Mouse (Mus musculus) kidney, embryonic 14.5 days (tissue): ENCODE results near the gene Nap1l4. TPM values are rescaled to one million over a fixed set of nuclear protein-coding genes. Genes with fewer than 3 reads are reported as not detected.

Experiments
- ATAC-seq: fragments of 200-750 bp; cut with Nextera tagmentation; 2 replicates; pipeline ENCODE4 v1.8.0; 2017; ENCODE audit warnings: moderate number of reproducible peaks, mild to moderate bottlenecking, moderate TSS enrichment, moderate library complexity; ENCODE audit not compliant: low FRiP score, low TSS enrichment
- H3K27ac ChIP-seq: fragments of 300-500 bp; sonication (generic); 2 replicates; pipeline ENCODE4 v1.5.1; 2014; ENCODE audit warnings: low read depth, mild to moderate bottlenecking, low read length, moderate library complexity, mixed read lengths
- H3K27me3 ChIP-seq: fragments of 300-500 bp; sonication (generic); 2 replicates; pipeline ENCODE4 v1.6.1; 2014; ENCODE audit warnings: mild to moderate bottlenecking, low read length; ENCODE audit not compliant: control insufficient read depth, insufficient read depth
- H3K36me3 ChIP-seq: fragments of 300-500 bp; sonication (generic); 2 replicates; pipeline ENCODE4 v1.6.1; 2014; ENCODE audit warnings: low read length, mixed read lengths; ENCODE audit not compliant: control insufficient read depth, insufficient read depth
- H3K4me1 ChIP-seq: fragments of 300-500 bp; sonication (generic); 2 replicates; pipeline ENCODE4 v1.6.1; 2014; ENCODE audit warnings: low read length, mixed read lengths; ENCODE audit not compliant: control insufficient read depth, insufficient read depth
- H3K4me2 ChIP-seq: fragments of 300-500 bp; sonication (generic); replicated peaks from 2 replicates; pipeline ENCODE4 v1.6.1; 2014; ENCODE audit warnings: low read depth, mild to moderate bottlenecking, low read length
- H3K4me3 ChIP-seq: fragments of 300-500 bp; sonication (generic); 2 replicates; pipeline ENCODE4 v1.5.1; 2014; ENCODE audit warnings: mild to moderate bottlenecking, low read length
- H3K9ac ChIP-seq: fragments of 300-500 bp; sonication (generic); 2 replicates; pipeline ENCODE4 v1.6.1; 2014; ENCODE audit warnings: low read depth, mild to moderate bottlenecking, low read length, moderate library complexity
- H3K9me3 ChIP-seq: fragments of 300-500 bp; sonication (generic); 2 replicates; pipeline ENCODE4 v1.6.1; 2016; ENCODE audit warnings: low read length; ENCODE audit not compliant: control insufficient read depth
- WGBS: fragments of 180-500 bp; shearing (Covaris S2); extraction: QIAGEN DNeasy Blood & Tissue Kit; methylation state at CpG from one replicate; pipeline ENCODE4 v1.1.7; 2014; 5-methylcytosine and 5-hydroxymethylcytosine counted together
- polyA plus RNA-seq: library from polyadenylated mRNA; unstranded; fragments of >200 nt; fragmentation: Nextera tagmentation; extraction: Ambion mirVana; gene quantifications from 2 replicates; pipeline ENCODE4 v1.2.1, GENCODE M21; 2014

Nap1l4 gene
- polyA plus RNA-seq: 138 and 158 TPM in 2 replicates

DNA sequence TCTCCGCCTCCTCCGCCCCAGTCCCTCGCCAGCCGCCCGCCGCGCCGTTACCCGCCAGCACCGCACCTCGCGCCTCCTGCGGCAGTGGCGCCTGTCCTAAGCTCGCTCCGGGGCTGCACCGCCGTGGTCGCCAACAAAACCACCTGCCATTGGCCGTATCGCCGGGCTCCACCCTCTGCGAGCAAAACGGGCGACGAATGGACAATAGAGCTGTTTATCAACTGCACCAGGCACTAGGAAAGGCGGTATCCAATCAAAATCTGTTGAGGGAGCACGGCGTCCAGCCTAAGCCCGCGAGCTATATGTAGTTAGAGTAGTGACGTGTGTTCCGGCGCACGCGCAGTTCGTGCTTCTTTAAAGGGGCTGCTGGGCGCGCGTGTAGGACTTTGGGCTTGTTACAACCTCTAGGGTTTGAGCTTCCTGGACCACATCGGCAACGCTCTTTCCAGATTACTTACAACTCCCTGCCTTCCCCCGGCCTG is at the start of gene Nap1l4:
Gene Nap1l4 (minus strand): TSS at position 131 of the 482 bp plus-strand sequence.
- Histone ChIP-seq H3K9ac (peak within 1 kb of the TSS; percentile 93), H3K4me3 (peak within 1 kb of the TSS; percentile 97), H3K36me3 (peaks cover 10% of the 10 kb centered on the region), H3K27ac (peak within 1 kb of the TSS; percentile 96), H3K4me2 (peak within 1 kb of the TSS; percentile 82), H3K4me1 (peaks cover 26% of the 10 kb centered on the region), H3K9me3 (no peaks in the 10 kb centered on the region), H3K27me3 (no peaks in the 10 kb centered on the region)
- ATAC-seq: peak; percentile 99
- 0% methylated on average over 41 of the region's 43 CpGs for WGBS

GRCm38 (mm10) chr7:143594865-143595264 is 46.0 kb upstream of the Nap1l4 start:
- H3K9ac ChIP-seq: no peak overlapping the region
- no peak overlapping the region for H3K4me2 ChIP-seq
- no peak overlapping the region for H3K27ac ChIP-seq
- 58% methylated on average over 5 of the region's 5 CpGs for WGBS
- peaks cover 34% of the 10 kb centered on the region; the same call in 1 of the 2 replicates for H3K36me3 ChIP-seq
- no peaks in the 10 kb centered on the region for H3K9me3 ChIP-seq
- H3K4me1 ChIP-seq: peaks cover 8% of the 10 kb centered on the region
- H3K27me3 ChIP-seq: no peaks in the 10 kb centered on the region
- no peak overlapping the region for H3K4me3 ChIP-seq
- ATAC-seq: no peak

DNA sequence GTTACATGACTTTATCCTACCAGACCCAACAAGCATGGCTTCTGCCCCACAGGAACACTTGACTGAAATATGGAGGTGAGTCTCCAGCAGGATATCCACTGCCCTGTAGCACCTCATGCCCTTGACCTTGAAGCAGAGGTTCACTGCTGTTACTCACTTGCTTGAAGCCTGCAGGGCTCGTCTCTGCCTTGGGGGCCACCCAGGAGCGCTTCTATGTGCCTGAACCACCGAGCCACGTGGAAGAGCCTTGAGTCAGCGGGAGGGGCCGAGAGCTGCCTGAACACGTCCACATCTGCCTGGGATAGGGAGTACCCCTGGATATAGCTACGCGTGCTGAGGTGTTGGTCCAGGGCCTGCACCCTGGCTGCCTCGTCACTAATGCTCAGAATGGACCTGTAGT is 43.3 kb upstream of the Nap1l4 start:
- Histone ChIP-seq H3K9me3 (no peaks in the 10 kb centered on the region), H3K27me3 (no peaks in the 10 kb centered on the region), H3K4me1 (no peaks in the 10 kb centered on the region), H3K27ac (no peak overlapping the region), H3K4me3 (no peak overlapping the region), H3K9ac (no peak overlapping the region), H3K36me3 (peaks cover 56% of the 10 kb centered on the region), H3K4me2 (no peak overlapping the region)
- 95% methylated on average over 10 of the region's 10 CpGs for WGBS
- no peak for ATAC-seq

GRCm38 (mm10) chr7:143588006-143588405 is 39.1 kb upstream of the Nap1l4 start:
- WGBS: 90% methylated on average over 4 of the region's 4 CpGs
- ATAC-seq: no peak
- peaks cover 84% of the 10 kb centered on the region for H3K36me3 ChIP-seq
- no peak overlapping the region for H3K4me3 ChIP-seq
- no peak overlapping the region for H3K27ac ChIP-seq
- H3K9me3 ChIP-seq: no peaks in the 10 kb centered on the region
- H3K4me2 ChIP-seq: no peak overlapping the region
- H3K4me1 ChIP-seq: no peaks in the 10 kb centered on the region
- no peaks in the 10 kb centered on the region for H3K27me3 ChIP-seq
- H3K9ac ChIP-seq: no peak overlapping the region

GRCm38 (mm10) chr7:143587586-143587985 is 38.7 kb upstream of the Nap1l4 start:
- Histone ChIP-seq H3K9ac (no peak overlapping the region), H3K36me3 (peaks cover 84% of the 10 kb centered on the region), H3K4me1 (no peaks in the 10 kb centered on the region), H3K4me3 (no peak overlapping the region), H3K27ac (no peak overlapping the region), H3K9me3 (no peaks in the 10 kb centered on the region), H3K27me3 (no peaks in the 10 kb centered on the region), H3K4me2 (no peak overlapping the region)
- ATAC-seq: no peak
- 91% methylated on average over 5 of the region's 5 CpGs for WGBS

GRCm38 (mm10) chr7:143583956-143584355 is 35.0 kb upstream of the Nap1l4 start:
- WGBS: 32% methylated on average over 3 of the region's 3 CpGs
- H3K4me2 ChIP-seq: no peak overlapping the region
- ATAC-seq: no peak

GRCm38 (mm10) chr7:143583025-143583424 is 34.1 kb upstream of the Nap1l4 start:
- no peak overlapping the region for H3K9ac ChIP-seq
- no peaks in the 10 kb centered on the region for H3K9me3 ChIP-seq
- H3K27me3 ChIP-seq: no peaks in the 10 kb centered on the region
- H3K4me3 ChIP-seq: no peak overlapping the region
- no peak for ATAC-seq
- peaks cover 91% of the 10 kb centered on the region for H3K36me3 ChIP-seq
- no peak overlapping the region for H3K4me2 ChIP-seq
- WGBS: 94% methylated on average over 5 of the region's 5 CpGs
- H3K27ac ChIP-seq: no peak overlapping the region
- no peaks in the 10 kb centered on the region for H3K4me1 ChIP-seq

More at GRCm38 (mm10) chr7:143583956-143584355, 35.0 kb upstream of the Nap1l4 start:
- Histone ChIP-seq H3K4me1 (no peaks in the 10 kb centered on the region), H3K27me3 (no peaks in the 10 kb centered on the region), H3K36me3 (peaks cover 89% of the 10 kb centered on the region), H3K9me3 (no peaks in the 10 kb centered on the region), H3K9ac (no peak overlapping the region), H3K27ac (no peak overlapping the region), H3K4me3 (no peak overlapping the region)

DNA sequence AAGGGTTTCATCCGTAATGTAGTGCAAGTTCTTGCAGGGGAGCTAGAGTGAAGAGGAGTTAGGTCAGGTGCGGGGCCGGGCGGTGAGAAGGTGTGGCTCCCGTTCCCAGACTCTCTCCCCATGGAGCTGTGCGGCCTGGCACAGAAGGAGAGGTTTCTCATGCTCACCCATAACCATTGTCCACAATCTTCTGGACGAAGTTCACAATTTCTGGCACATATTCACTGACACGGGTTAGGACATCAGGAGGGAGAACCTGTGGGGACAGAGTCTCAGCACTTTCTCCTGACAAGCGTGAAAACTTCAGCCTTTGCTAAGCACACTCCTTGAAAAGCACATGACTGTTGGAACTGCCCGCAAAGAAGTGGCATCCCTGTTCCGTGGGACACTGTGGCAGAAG is 26.8 kb upstream of the Nap1l4 start:
- WGBS: 95% methylated on average over 11 of the region's 11 CpGs
- no peaks in the 10 kb centered on the region for H3K9me3 ChIP-seq
- no peak overlapping the region for H3K9ac ChIP-seq
- no peak overlapping the region for H3K4me3 ChIP-seq
- H3K27me3 ChIP-seq: no peaks in the 10 kb centered on the region
- no peak for ATAC-seq
- peaks cover 93% of the 10 kb centered on the region for H3K36me3 ChIP-seq
- no peak overlapping the region for H3K27ac ChIP-seq
- H3K4me2 ChIP-seq: no peak overlapping the region
- no peaks in the 10 kb centered on the region for H3K4me1 ChIP-seq

- no peak overlapping the region for H3K9ac ChIP-seq
- no peak overlapping the region for H3K4me2 ChIP-seq
- WGBS: 92% methylated on average over 3 of the region's 3 CpGs
- no peak overlapping the region for H3K4me3 ChIP-seq
- H3K27ac ChIP-seq: no peak overlapping the region
- no peaks in the 10 kb centered on the region for H3K9me3 ChIP-seq
- no peaks in the 10 kb centered on the region for H3K27me3 ChIP-seq
- ATAC-seq: no peak
- peaks cover 98% of the 10 kb centered on the region for H3K36me3 ChIP-seq
- H3K4me1 ChIP-seq: no peaks in the 10 kb centered on the region
Observed at GRCm38 (mm10) chr7:143565648-143566039, 16.7 kb upstream of the Nap1l4 start.
